Mouse (Mus musculus): ENCODE data around the gene Txnrd3.

Txnrd3 gene

DNA sequence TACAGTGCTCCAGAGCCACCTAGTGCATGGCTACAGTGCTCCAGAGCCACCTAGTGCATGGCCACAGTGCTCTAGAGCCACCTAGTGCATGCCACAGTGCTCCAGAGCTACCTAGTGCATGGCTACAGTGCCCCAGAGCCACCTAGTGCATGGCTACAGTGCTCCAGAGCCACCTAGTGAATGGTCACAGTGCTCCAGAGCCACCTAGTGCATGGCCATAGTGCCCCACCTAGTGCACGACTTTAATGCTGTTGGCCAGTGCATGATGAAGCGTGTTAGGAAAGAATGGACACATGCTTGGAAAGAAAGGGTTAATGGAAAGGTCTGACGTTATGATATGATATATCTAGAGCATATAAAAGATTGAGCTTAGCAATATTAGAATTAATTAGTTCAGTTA is 14.6 kb downstream of the Txnrd3 start:
- no peak for DNase-seq

- DNase-seq: no peak
Measured at GRCm38 (mm10) chr6:89658931-89659330, 15.1 kb downstream of the Txnrd3 start.

DNA sequence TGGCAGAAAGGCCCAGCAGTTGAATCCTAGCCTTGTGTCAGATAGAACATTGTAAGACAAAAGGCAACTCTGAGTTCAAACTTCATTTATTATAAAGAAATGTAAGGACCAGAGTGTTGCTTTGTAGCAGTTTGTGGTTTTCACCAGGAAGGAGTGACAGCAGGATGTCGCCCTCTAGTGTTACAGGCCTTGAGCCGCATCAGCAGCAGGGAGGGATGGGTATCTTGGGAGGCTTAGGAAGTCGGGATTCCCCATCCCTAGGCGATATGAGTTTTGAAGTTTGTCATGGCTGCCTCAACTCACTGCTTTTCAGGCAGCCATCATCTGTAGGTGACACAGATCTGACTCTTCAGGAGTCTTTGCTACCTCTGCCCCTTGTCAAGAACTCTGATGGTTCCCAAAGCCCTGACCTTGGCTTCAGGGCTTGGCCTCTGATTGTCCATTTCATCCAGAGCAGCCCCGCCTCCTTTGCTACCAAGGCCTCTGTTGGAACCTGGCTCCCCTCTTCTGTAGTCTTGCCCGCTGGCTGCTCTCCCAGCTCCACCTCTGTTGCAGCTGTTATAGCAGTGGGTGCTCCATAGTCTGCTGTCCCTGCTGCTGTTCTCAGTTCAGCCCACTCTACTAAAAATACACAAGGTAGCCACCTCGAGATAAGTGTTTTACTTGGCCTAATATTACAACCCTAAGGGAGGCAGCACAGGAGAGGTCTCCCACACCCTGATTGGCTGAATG is 16.1 kb downstream of the Txnrd3 start:
- peak; percentile 49 for DNase-seq

DNA sequence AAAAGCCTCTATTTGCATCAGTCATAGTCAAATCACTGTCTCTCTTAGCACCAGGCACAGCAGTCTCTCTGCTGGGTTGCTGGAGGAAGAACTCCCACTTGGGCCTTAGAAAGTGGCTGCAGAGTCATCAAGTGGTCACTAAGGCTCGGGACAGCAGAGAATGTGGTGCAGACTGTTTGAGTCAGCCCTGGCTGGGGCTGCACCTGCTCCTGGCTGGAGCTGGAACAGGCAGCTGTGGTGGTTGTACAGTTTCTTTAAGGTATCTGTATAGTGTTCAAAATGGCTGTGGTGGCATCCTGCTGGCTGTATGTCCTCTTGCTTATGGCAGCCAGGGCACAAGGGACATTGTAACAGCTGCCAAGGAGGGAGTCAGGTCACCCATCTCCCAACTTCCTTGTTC is 16.7 kb downstream of the Txnrd3 start:
- DNase-seq: no peak

DNA sequence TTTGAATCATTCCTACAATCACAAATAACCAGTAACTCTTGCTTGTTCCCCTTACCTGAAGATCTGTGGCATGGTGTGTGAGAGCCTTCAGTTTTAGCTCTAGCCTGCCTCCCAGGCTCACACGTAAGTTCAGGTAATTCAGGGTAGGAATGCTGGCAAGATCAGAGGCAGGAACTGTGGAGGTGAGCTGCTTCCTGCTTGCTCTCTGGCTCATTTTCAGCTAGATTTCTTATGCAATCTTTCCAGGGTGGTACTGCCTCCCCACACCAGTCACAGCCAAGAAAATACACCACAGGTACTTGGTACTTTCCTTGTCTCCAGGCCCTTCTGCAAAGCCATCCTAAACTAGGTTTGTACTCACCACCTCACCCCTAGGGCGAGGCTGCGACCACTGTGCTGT is 18.7 kb downstream of the Txnrd3 start:
- DNase-seq: no peak

DNA sequence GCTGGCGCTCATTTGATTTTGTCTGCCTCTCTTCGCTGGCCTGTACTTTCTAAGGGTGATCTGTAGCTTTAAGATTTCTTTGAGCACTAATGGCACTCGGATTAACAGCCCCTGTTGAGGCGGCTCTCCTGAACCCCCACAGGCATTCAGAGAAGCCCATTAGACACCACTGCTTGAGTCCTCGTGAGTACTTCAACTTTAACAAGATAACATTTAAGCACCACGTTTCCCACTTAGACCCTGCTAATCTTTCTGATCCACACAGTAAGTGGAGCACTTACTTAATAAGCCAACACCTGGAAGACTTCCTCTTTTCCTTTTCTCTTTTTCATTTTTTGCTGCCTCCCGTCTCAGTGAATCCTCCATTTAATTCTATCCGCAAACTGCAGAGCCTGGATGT is 21.4 kb downstream of the Txnrd3 start:
- no peak for DNase-seq

DNA sequence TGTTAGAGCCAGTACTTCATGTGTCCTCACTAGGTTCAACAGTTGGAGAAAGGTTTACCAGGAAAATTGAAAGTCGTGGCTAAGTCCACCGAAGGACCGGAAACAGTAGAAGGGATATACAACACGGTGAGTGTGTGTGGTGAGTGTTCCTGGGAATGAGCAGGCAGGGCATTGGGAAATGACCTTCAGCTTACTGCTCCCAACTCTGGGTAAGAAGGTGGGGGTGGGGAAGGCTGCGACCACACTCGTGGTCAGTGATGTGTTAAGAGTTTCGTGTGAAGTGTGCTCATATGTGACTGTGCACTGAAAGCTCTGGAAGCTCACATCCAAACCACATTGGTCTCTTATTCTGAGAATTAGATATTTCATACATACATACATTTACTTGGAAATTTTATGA is 21.9 kb downstream of the Txnrd3 start:
- no peak for DNase-seq

DNA sequence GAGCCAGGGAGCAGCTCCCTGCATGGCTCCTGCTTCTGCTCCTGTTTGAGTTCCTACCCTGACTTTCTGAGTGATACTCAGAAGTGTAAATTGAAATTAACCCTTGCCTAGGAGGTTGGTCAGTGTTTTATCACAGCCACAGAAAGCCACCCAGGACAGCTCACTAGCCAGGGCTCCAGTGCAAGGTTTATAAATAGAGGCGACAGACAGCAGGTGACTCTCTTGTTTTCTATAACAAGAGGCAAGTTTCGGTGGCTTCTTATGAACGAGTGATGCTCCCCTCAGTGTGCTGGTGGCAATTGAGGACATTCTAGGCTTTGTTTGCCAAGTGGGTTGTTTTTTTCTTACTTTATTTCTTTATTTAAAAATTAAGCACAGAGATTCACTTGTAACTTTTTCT is 23.2 kb downstream of the Txnrd3 start:
- no peak for DNase-seq

DNA sequence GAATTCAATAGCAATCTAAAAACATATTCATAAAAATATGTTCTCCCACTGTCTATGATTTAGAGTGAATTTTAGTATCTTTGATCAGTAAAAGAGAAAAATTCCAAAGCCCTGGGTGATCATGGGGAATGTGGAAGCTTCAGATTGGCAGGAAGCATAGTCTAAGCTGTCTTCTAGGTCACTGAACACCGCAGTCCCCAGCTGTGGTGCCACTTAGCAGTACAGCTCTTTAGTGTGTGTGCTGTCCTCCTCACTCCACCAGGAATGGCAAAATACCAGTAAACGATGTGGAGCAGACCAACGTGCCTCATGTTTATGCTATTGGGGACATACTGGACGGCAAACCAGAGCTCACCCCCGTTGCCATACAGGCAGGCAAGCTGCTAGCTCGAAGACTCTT is 25.8 kb downstream of the Txnrd3 start:
- no peak for DNase-seq

DNA sequence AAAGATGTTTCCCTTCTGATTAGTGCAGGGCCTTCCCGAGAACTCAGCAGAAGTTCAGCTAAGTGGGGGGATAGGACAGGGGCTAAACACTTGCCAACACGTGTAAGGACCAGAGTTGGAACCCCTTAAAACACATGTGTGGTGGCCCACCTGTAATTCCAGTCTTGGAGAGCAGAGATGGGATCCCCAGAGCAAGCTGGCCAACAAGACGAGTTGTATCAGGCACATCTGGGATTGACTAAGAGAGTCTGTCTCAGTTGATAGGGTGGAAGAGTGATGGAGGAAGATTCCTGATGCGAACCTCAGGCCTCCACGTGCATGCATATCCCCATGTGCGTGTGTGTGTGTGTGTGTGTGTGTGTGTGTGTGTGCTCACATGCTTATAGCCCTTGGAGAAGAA is 27.6 kb downstream of the Txnrd3 start:
- DNase-seq: no peak

DNA sequence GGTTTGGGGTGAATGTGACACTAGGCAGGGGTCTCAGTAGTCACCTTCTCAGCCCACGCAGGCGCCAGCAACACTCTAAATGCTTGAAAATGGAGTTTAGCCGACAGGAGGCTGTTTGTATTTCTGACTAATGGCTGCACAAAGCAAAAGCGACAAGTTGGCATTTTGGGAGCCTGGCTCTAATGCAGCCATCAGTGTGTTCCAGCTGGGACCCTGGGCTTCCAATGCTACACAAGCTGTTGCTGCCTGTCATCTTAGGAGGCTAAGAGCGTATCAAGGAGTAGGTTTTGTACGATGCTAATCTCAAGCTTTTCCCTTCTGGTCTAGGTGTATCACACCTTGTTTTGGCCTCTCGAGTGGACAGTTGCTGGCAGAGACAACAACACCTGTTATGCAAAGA is 28.9 kb downstream of the Txnrd3 start:
- DNase-seq: no peak

DNA sequence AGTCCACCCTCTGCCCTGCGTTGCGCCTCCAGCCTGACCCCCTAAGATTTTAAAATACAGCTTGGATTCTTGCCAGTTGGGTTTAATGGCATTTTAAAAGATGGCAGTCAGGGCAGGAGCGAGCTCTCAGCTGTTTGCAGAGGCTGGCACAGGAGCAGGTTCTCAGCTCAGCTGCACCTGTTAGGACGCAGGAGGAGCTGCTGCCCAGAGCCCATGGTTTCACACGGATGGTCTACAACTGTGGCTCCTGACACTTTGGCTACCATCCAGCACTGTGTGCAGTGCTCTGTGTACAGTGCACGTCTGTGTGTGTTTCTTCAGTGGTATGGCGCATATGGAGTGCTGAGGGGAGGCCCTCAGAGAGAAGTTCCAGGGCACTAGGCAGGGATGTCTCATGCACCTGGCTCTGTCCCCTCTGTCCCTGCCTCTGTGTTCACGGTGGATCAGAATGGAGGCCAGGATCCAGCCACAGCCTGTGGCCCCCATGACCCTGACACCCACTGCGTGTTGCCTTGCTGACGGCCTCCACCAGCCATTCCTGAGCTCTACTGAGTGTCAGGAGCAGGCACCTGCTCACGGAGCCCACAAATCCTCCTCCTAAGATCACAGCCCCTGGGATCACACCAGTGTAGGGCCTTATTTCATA is 29.5 kb downstream of the Txnrd3 start:
- DNase-seq: no peak

DNA sequence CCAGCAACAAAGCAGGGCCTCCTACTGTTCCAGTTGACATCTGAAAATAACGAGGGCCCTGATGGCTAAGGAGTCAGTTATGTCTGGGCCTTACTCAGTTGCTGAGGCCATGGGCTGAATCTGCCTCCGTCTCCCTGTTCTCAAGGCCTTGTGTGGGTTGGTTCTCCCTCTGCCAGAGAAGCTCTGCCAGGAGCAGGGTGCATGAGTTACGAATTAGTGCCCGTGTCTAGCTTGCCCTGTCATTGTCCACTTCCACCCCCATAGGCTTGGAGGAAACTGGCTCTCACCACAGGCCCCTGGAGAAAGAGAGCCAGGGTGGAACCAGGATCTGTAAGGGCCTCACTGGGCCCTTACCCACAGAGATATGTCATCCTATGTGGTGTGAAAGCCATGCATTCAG is 34.7 kb downstream of the Txnrd3 start:
- DNase-seq: no peak

DNA sequence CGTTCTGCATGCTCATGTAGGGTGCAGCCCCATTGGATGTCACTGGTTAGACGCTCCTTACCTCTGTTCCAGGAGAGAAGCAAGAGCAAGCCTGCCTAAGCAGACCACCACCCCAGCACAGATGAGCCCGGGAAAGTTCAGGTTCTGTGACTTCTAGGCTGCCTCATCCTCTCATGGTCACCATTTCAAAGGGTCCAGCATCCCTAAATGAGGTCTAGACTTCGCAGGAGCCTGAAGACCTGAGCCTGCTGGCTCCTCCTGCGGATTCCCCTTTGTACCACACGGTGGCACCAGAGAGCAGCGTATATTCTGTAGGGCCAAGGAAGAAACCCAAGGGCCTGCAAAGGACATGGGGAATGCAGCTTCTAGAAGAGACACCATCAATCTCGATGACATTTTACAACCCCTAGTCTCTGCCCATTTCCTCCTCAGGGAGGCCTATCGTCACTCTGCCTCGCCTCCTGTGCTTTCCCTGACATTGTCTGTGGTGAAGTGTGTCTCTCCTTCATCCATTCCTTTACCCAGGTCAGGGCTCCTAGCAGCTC is 35.6 kb downstream of the Txnrd3 start:
- peak; percentile 70 for DNase-seq

DNA sequence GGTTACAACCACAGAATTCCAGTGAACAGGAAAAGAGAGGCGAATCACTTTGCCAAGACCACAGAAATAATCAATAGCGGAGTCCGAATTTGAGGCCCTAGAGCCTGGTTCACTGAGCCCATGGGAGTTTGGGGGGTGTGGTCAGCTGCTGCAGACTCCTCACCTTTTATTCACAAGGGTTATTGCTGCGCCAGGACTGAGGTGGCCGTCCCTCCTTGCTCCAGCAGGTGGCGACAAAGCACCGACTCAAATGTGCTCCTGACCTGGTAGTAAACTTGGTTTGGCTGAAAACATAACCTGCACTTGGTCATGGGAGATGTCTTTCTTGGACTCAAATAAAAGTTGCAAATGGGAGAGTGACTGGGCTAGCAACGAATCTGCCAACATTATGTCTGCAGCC is 36.4 kb downstream of the Txnrd3 start:
- DNase-seq: peak; percentile 90

DNA sequence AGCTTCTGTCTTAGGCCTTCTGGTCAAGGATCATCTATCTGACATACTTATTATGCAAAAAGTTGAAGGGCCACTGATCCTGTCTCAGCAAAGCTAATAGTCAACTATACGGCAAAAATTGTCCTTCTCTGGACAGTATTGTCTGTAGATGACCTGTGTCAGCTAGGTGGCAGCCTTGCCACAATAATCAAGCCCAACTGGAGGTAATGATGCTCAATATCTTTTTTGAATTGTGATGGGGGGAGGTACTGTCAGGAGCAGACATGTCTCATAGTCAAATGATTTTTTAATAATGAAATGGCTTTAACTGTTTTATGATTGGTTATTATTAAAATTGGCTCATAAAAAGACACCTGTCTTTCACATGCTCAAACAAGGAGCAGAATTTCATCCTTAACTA is 40.4 kb downstream of the Txnrd3 start:
- peak; percentile 14 for DNase-seq

DNA sequence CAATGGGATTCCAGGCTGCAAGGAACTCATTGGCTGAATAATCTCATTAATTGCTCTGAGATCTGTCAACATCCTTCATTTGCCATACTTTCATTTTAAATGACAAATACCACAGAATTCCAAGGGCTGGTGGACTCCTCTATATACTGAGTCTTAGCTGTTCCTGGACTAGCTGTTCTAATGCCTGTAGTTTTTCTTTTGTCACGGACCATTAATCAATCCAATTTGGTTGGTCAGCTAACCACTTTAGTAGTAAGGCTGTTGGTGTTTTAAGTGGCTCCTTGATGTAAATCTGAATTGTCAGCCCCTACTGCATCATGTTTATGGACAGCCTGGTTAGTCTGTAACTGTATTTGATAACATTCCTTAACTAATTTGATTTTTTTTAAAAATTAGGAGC is 43.3 kb downstream of the Txnrd3 start:
- peak; percentile 12 for DNase-seq

DNA sequence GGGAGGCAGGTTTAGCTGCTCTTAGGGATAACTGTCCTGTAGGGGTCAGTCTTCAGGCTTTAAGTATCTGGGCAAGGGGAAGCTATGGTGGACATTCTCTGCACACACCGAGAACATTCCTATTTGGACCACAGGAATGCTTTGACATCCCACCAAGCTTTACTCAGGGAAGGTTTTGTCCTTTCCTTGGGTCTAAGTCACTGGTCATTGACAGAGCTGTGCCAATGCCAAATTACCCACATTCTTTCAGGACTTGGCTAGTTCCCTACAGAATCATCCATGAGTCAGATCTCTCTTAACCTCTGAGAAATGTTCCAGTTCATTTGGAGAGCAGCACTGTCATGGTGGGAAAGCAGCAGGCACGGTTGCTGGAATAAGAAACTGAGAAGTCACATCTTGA is 62.8 kb downstream of the Txnrd3 start:
- no peak for DNase-seq

DNA sequence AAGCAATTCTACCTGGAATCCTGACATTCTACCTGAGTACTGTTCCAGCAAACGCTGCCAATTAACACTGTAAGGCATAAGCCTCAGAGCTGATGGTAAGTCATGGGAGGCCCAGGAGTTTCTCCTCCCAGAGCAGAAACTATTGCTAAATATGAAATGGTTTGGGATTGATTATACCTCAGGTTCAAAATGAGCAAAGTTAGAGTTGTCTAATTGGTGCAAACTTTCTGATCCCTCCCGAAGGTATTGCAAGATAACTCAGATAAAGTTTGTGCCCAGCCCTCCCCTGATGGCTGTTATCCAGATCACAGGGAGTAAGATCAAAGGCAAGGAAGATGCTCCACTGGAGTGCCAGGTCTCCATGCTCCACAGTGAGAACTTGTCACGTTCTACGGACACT is 63.5 kb downstream of the Txnrd3 start, which contains the start of gene Vmn1r40:
Gene Vmn1r40, plus strand, starts transcription at position 301 of the 400 bp plus-strand sequence.
- DNase-seq: no peak

DNA sequence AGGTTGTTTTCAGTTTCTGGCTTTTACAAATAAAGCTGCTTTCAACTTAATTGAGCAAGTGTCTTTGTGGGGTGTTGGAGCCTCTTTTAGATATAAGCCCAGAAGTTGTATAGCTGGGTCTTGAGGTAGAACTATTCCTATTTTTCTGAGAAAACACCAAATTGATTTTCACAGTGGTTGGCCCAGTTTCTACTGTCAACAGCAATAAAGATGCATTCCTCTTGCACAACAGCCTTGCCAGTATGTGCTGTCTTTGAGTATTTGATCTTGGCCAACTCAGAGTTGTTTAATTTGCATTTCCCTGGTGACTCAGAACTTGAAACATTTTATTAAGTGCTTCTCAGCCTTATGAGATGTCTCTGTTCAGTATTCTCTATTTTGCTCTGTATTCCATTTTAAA is 74.3 kb downstream of the Txnrd3 start:
- no peak for DNase-seq

Measured in kidney, adult 9 months (tissue).